Mouse (Mus musculus) c-Kit-positive CD71-positive TER-119-positive erythroid progenitor cells, embryonic 14.5 days (primary cell): ENCODE results near the gene Zfx.

Experiments used
- DNase-seq: peaks from one replicate; pipeline ENCODE4 v3.0.0-alpha.2; 2013; ENCODE audit warnings: low spot score

The Zfx gene

GRCm38 (mm10) chrX:94060751-94061150 lies 62.8 kb downstream of the Zfx start:
- no peak for DNase-seq

DNA sequence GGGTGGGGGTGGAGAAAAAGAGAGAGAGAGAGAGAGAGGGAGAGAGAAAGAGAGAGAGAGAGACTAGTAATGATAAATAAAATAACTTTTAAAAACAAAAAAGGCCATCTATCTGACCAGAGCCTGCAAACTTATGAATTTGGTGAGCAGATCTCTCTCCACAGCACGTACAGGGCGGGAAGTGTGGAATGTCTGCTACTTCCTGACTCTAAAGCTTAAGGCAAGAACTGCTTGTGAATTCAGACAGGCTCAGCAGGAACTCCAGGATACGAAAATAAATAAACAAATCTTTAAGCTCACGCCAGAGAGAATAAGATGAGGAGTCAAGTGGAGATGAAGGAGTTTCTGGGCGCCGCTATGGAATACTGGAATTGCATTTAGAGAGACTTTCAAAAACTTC lies 64.8 kb downstream of the Zfx start:
- DNase-seq: no peak

DNA sequence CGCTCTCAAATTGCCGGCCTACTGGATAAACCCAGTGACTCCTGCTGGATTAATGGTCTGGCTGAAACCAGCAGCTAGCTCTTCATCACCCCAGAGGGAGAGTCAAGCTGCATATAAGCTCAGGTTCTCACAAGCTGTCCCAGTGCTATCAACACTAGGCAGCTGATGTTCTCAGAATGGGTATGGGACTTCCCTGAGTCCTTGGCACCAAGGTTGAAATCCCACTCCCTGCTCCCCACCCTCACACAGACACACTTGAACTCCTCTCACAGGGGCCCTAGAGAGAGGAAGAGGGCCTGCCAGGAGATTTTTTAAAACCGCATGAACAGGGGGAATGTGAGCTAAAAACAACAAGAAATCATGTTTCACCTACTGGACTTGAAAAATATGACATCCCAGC lies 74.5 kb downstream of the Zfx start:
- no peak for DNase-seq

GRCm38 (mm10) chrX:94048048-94048447 lies 75.5 kb downstream of the Zfx start:
- DNase-seq: no peak

GRCm38 (mm10) chrX:94047381-94047780 lies 76.1 kb downstream of the Zfx start:
- DNase-seq: no peak

GRCm38 (mm10) chrX:94032937-94033336 lies 90.6 kb downstream of the Zfx start:
- DNase-seq: peak; percentile 49

- DNase-seq: no peak
These were observed 93.4 kb downstream of the Zfx start for GRCm38 (mm10) chrX:94030081-94030480.
